Mouse (Mus musculus) erythroblast, embryonic 14.5 days (primary cell): ENCODE measurements around the gene Ppwd1. TPM values are rescaled to one million over a fixed set of nuclear protein-coding genes. Genes with fewer than 3 reads are reported as not detected.

ENCODE experiments used
- H3K27me3 ChIP-seq: 2 replicates; pipeline ENCODE4 v1.6.1; 2012; ENCODE audit warnings: inconsistent platforms; ENCODE audit not compliant: control insufficient read depth
- H3K36me3 ChIP-seq: 2 replicates; pipeline ENCODE4 v1.6.1; 2012; ENCODE audit warnings: mild to moderate bottlenecking, inconsistent platforms; ENCODE audit not compliant: control insufficient read depth
- H3K4me1 ChIP-seq: 2 replicates; pipeline ENCODE4 v1.6.1; 2012; ENCODE audit warnings: inconsistent platforms; ENCODE audit not compliant: control insufficient read depth
- H3K4me3 ChIP-seq: replicated peaks from 2 replicates; pipeline ENCODE3; 2012; ENCODE audit warnings: moderate library complexity, mild to moderate bottlenecking, inconsistent platforms
- H3K9me3 ChIP-seq: 2 replicates; pipeline ENCODE4 v1.6.1; 2012; ENCODE audit warnings: low read length, inconsistent platforms, mixed read lengths; ENCODE audit not compliant: control insufficient read depth
- GATA1 ChIP-seq: IDR thresholded peaks from 2 replicates; pipeline ENCODE4 v1.6.1; 2012; ENCODE audit warnings: low read length, inconsistent platforms, mixed read lengths
- TAL1 ChIP-seq: IDR thresholded peaks from 3 replicates; pipeline ENCODE4 v1.6.1; 2012; ENCODE audit warnings: low read length, inconsistent platforms, mixed read lengths
- polyA plus RNA-seq: library from polyadenylated mRNA; stranded (reverse); fragments of >175 nt; gene quantifications from 2 replicates; pipeline ENCODE4 v1.2.3, GENCODE M21; 2012

Ppwd1 gene
- polyA plus RNA-seq, 1 experiment = 0.61 TPM

- Histone ChIP-seq H3K4me1 (peaks cover 34% of the 10 kb centered on the region), H3K4me3 (peak within 1 kb of the TSS; percentile 74), H3K36me3 (peaks cover 43% of the 10 kb centered on the region), H3K9me3 (no peaks in the 10 kb centered on the region), H3K27me3 (no peaks in the 10 kb centered on the region)
- TF ChIP-seq TAL1 (no peak), GATA1 (peak; percentile 30; the same call in 1 of the 2 replicates)
These were observed 50.6 kb downstream of the Ppwd1 start, which contains the start of gene Trappc13 for GRCm38 (mm10) chr13:104177796-104178649. TSS of gene Trappc13 (minus strand) at chr13:104178469.

- Histone ChIP-seq H3K36me3 (peaks cover 33% of the 10 kb centered on the region), H3K9me3 (no peaks in the 10 kb centered on the region), H3K4me3 (peak overlapping the region; percentile 74), H3K4me1 (peaks cover 39% of the 10 kb centered on the region), H3K27me3 (no peaks in the 10 kb centered on the region)
- TF ChIP-seq TAL1 (no peak), GATA1 (peak; percentile 60)
These were observed 51.8 kb downstream of the Ppwd1 start for GRCm38 (mm10) chr13:104176874-104177273.

- H3K9me3 ChIP-seq = no peaks in the 10 kb centered on the region
- peaks cover 46% of the 10 kb centered on the region for H3K36me3 ChIP-seq
- H3K4me3 ChIP-seq = no peak overlapping the region
- H3K4me1 ChIP-seq = peaks cover 29% of the 10 kb centered on the region
- no peak for TF ChIP-seq GATA1
- no peak for TF ChIP-seq TAL1
- H3K27me3 ChIP-seq = no peaks in the 10 kb centered on the region
These were observed 56.1 kb downstream of the Ppwd1 start for GRCm38 (mm10) chr13:104172498-104172897.

GRCm38 (mm10) chr13:104171711-104172110 lies 56.9 kb downstream of the Ppwd1 start:
- Histone ChIP-seq H3K27me3 (no peaks in the 10 kb centered on the region), H3K4me3 (no peak overlapping the region), H3K4me1 (peaks cover 23% of the 10 kb centered on the region), H3K9me3 (no peaks in the 10 kb centered on the region), H3K36me3 (peaks cover 54% of the 10 kb centered on the region)
- TF ChIP-seq TAL1 (no peak), GATA1 (no peak)

- Histone ChIP-seq H3K9me3 (no peaks in the 10 kb centered on the region), H3K27me3 (no peaks in the 10 kb centered on the region), H3K4me3 (no peak overlapping the region), H3K36me3 (peaks cover 63% of the 10 kb centered on the region), H3K4me1 (no peaks in the 10 kb centered on the region)
- TF ChIP-seq GATA1 (no peak), TAL1 (no peak)
These were observed 73.0 kb downstream of the Ppwd1 start for GRCm38 (mm10) chr13:104155686-104156085.

Other genes starting within 250 kb of the Ppwd1 start
- gene Nln, start 119.2 kb downstream of the Ppwd1 start, polyA plus RNA-seq = 0.13 and 0.18 TPM in 2 replicates
- not detected in 2 replicates for gene Sgtb, start 119.1 kb downstream of the Ppwd1 start, polyA plus RNA-seq
- gene Trappc13, start 50.4 kb downstream of the Ppwd1 start, polyA plus RNA-seq = 0.02 and 0.06 TPM in 2 replicates
- 0.12 and 0.13 TPM in 2 replicates for gene Trim23, start 50.0 kb downstream of the Ppwd1 start, polyA plus RNA-seq
- gene Cenpk, start 232 bp downstream of the Ppwd1 start, polyA plus RNA-seq = 0.10 and 0.29 TPM in 2 replicates
- gene Adamts6, start 59.0 kb upstream of the Ppwd1 start, polyA plus RNA-seq = not detected in 2 replicates